Mouse (Mus musculus) layer of hippocampus, postnatal 36 days (tissue): Measurements from ENCODE around the gene Pskh1. TPM values are rescaled to one million over a fixed set of nuclear protein-coding genes. Genes with fewer than 3 reads are reported as not detected.
A peak's percentile ranks its signal among the peaks of the same experiment; 100 is the strongest.

ENCODE experiments used
- DNase-seq, 2 experiments: peaks; one replicate each; pipeline ENCODE4 v3.0.0; 2022
- total RNA-seq, 2 experiments: library from RNA; stranded (reverse); gene quantifications; 2 replicates each; pipeline ENCODE4 v1.2.3; 2021

The Pskh1 gene
- total RNA-seq, 2 experiments from 2014 or later, result 7.7 to 8.3 TPM

DNA sequence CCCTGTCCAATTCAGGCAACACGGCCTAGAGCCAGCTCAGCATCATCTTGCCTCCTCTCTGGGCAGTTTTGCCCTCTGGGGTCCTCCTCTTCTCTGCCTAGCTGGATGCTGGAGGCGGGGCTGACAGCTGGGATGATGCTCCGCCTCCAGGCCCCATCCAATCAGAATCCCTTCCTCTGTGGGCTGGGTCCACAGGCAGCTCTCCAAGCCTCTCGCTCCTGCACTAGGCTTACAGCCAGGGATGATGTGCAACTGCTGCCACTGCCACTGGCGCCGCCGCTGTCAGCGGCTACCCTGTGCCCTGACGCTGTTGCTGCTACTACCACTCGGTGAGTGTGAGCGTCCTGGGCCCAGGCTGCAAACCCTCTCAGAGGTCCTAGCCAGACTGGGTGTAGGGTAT, 6.9 kb upstream of the Pskh1 start, which contains the start of gene Nrn1l:
Gene Nrn1l, plus strand, starts transcription at position 229 of the 400 bp plus-strand sequence.
- peak; percentile 69 to 76 for DNase-seq

DNA sequence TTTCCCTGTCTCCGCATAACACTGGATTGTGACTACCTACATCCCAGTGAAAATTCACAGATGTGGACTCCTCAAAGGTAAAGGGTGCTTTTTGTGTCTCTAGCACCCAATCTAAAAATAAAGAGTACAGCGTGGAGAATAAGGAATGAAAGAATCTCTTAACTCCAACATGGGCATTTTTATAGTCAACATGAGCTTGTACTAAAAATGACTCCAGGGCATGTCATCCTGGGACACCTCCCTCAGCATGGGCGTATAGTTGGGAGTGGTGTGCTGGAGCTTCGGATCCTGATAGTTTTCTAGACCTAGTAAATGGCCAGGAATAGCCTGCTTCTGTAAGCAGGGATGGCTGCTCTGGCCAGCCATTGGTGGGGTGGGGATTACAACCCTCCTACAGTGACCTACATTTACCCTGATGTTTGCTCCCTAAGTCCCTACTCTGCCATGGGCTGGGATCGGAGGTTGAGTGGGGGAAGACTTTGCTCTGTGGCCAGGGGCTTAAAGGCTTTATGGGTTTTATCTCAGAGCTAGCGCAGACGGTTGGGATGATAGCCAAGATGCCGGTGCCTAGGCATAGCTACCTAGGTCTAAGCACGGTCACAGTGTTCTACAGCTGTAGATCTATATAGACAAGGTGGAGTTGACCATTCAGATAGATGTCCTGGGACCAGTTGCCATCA, 2.3 kb upstream of the Pskh1 start:
- no peak for DNase-seq

DNA sequence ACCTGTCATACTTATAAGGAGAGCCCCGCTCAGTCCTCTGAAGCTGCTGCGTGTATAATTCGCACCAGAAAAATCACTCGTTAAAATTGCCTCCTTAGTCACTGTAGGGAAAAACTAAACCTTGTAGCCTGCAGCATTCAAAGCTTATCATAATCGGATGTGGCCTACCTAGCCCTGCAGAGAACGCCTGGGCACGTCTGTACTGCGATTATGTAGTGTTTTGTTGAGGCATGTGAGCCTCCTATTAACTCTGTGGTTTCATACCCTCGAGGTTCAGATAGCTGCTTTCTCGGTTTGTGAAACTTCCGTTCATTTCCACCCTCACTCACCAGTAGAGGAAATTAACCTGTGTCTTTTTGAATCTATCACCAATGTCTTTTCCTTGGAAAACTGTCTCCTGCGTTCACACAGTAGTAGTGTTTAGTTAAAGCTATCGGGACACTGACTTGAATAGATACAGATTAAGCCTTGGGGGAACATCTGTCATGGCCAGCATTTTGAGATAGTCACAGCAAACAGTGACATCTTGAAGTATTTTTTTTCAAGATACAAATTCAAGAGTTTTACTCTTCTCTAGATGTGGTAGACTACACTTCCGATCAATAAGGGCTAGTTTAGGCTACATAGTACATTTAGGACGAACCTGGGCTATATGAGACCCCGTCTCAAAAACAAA, 838 bp downstream of the Pskh1 start:
- DNase-seq, result no peak

DNA sequence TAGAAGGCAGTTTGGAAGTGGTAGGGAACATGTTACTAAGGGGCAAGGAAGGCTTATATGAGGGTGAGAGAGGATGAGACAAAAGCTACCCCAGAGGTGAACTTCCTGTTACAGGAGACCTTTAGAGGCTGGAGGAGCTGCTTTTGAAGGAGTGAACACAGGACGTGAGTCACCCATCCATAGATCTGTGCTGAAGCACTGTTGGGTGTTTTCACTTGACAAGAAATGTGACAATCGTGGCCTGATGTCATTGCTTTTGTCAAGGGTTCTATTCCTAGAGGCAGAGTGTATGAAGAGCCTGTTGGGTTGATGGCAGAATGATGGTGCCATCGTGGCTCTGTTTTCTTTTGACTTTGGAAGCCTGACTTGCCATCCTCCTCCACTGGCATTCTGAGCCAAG, 19.1 kb downstream of the Pskh1 start:
- DNase-seq, result no peak

DNA sequence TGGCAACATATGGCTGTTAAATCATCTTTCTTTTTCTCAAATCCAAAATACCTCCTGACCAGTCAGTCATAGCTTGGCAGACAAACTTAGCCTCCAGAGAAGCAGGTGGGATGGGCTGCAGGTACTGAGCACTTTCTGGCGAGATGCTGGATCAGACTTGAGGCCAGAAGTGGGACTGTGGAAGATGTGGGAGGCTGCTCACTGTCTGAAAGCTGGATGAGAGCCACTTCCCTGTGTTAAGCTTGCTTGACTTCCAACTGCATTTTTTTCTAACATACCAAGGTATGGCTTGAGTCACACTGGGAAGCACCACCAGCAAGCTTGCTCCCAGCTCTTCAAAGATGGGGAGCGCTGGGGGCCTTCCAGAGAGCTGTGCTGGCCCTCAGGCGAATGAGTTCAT, 24.9 kb downstream of the Pskh1 start:
- DNase-seq, result no peak

DNA sequence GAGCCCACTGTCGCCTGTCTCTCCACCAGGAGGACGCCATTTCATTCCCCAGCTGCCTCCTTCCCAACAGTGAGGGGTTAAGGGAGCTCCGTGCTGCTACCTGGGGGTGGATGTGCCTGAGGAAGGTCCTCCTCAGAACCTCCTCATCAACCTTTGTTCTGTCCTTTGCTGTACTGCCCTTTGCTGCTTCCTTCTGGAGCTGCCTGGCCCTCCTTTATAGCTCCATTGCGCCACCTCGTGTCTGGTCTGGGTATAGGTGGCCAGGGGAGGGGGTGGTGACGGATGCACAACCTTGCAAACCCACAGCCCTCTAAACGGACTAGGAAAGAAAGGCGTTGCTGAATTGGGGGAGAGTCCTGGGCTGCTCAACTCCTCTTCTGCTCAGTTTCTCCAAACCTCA, 30.4 kb downstream of the Pskh1 start:
- DNase-seq, result peak; percentile 82 to 86

DNA sequence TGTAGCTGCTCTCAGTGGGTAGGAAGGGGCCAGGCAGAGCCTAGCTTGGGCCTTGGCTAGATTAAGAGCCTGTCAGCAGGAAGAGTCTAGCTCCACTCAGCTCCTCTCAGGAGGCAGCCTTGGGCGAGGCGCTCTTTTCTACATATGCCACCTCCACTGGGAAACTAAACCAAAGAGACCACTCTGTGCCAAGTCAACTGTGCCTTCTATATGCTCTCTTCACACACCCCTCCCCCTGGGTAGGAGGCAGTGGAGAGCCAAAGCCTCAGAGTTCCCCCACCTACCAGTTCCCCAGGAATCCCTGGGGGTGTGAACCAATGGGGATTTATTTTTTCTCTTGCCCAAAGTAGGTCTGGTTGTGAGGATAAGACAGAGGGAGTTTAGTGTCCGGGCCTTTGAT, 31.0 kb downstream of the Pskh1 start:
- DNase-seq, result no peak

DNA sequence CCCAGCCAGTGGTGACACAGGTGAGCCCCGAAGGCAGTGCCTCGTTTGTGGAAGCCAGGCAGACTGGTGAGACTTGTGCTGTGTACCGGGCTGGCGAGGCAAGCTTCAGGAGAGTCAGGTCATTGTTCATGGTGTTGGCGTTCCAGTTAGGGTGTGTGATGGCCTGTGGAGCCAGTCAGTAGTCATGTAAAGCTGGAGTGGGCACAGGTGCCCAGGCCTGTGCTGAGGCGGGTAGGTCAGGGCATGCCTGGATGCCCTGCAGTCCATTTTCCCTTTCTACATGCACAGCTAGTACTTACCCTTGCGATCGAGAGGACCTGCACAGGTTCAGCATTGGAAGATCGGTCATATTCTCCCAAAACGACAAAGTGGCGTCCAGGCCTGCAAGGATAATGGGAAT, 32.3 kb downstream of the Pskh1 start:
- DNase-seq, result no peak

DNA sequence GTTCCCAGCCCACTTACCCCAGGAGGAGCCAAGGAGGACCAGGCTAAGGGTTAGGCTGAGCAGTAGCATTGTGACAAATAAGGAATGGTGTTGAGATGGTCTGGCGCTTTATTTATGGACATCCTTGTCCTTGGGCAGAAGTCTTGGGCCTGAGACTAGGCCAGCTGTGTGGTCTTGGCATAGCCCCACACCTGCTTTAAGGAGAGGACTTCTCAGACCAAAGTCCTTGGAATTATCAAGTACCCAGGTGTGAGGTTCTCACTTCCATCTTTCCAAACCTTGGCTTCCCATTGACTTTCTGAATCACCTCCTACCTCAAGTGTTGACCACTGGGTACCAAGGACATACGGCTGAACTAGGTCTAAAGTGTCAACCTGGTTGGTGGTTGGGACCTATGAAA, 33.5 kb downstream of the Pskh1 start, which contains the start of gene Ctrl:
Gene Ctrl, minus strand, starts transcription at position 101 of the 400 bp plus-strand sequence.
- no peak for DNase-seq

DNA sequence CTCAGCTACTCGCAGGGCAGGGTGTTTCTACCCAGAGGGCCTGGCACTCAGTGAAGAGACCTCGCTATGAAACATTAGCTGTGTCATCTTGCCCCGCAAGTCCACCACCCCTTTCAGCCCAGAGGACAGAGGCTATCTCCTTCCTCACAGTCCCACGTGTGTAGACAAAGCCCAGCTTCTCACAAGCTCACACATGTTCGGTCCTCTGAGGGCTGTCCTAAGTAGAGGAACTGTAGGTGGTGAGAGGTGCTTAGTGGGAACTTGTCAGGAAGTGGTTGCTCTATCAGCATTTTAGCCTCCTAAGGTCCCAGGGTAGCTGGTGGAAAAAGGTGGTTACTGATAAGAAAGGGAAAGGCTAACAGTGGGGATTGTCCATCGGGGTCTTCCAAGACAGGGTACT, 34.9 kb downstream of the Pskh1 start:
- DNase-seq, result no peak

DNA sequence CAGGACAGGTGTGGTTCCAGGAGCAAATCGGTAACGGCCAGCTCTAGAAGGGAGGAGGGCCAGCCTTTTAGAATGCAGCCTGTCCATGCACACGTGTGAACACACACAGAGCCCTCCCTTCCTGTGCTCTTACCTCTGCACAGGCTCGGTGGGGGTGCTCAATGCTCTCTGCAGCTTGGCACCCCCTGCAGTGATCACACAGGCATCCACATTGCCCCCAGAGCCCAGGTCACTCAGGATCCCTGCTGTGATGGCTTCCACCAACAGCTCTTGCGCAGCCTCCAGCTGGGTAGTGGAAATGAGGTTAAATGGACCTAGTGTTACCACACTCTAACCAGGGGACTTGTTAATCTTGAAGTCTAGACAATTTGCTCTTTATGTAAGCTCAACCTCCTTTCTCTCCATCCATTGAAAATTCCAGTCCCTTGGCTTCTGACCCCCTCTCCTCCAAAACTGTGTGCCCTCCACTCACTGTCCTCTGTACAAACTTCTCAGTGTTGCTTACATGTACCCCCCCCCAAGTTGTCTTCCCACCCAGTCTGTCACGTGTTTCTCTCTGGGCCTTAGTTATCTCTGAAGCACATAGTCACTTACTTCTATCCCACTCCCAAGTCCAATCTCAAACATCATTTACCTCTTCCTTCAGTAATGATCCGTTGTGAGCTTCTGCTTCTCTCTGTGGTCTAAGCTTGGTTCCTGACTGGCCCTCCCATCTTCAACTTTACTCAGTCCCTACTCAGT, 35.8 kb downstream of the Pskh1 start:
- no peak for DNase-seq

DNA sequence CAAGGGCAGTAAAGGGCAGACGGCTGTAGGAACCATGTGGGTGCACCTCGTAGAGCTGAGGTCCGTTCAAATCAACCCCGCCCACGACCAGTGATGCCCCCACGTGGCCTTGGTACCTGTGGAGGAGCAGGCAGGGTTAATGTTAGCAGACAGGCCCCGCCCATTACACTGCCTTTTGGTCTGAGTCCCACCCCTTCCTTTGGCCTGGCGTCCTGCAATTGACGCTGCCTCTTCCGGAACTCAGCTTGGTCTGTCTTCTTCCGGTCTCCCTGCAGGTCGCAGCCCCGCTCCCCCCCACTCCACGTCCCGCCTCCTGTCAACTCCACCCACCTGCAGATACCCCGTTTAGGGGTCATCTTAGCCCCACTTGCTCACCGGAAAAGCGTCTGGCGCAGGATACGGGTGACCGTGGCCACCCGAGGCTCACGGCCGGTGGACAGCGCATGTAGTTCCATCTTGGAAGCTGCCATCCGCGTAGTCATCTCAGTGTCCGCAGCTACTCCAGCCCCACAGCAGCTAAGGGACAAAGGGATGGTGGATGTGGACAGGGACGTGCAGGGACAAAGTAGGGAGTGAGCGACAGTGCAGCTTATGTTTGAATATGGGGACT, 36.7 kb downstream of the Pskh1 start:
- DNase-seq, result peak; percentile 86 to 87

DNA sequence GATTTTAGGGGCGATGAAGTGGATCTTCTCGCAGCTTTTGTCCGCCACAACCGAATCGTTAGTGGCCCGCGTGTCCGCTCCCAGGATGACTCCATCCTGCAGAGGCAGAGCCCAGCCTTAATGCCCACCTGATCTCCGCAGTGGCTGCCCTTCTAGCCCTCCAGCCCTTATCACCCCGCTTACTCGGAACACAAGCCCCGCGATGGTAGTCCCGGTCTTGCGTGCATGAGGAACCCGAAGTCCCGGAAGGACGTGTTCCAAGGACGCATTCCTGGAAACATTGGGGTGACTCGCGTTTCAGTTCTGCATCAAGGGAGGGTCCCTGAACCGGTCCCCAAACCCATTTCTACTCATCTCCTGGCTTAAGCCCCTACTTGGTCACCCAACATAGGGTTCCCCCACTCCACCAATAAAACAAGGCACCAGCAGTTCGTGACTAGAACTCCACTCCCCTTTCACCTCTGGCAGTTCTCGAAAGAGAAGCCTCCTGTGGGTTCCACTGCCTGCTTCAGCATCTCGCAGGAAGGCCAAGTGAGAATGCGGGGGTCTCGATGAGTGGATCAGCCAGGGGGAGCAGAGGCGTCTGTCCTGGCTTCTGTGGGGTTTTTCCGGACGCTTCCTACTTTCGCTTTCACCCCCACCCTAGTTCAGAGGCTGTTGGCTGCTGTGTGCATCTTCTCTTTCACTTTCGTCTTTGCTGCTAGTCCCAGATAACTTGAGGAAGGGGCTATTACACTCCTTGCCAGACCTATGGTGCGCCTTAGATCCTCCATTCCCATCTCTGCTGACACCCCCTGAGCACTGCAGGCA, 37.5 kb downstream of the Pskh1 start:
- peak; percentile 37 to 58 for DNase-seq

DNA sequence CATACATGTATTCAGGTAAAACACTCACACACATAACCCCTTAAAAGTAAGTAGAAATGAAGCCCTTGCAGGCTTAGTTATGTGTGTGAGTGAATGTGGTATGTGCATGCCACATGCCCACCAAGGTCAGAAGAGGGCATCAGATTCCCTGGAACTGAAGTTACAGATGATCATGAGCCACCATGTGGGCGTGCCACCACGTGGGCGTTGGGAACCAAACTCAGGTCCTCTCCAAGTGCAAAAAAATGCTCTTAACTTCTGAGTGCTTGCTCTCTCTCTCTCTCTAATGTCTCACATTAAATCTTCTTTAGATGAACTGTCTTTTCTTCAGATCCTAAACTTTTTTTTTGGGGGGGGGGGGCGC, 38.0 kb downstream of the Pskh1 start, which contains the start of gene Psmb10:
Gene Psmb10, minus strand, starts transcription at position 139 of the 364 bp plus-strand sequence.
- no peak for DNase-seq

DNA sequence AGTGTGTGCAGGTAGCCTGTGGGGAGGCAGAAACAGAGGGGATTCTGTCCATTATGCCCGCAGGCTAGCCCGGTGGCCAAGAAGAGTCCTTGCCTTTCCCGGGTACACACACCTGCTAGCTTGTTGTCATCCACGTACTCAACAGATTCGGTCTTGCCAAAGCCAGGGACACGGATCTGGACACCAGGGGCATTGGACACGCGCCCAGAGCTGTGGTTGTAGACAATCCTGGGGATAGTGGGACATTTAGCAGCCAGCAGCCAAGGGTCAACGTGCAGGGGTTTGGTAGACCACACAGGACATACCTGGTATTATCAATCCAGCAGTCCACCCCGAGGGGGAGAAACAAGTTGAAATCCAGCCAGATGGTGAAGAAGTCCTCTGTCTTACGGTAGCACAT, 41.8 kb downstream of the Pskh1 start:
- no peak for DNase-seq

DNA sequence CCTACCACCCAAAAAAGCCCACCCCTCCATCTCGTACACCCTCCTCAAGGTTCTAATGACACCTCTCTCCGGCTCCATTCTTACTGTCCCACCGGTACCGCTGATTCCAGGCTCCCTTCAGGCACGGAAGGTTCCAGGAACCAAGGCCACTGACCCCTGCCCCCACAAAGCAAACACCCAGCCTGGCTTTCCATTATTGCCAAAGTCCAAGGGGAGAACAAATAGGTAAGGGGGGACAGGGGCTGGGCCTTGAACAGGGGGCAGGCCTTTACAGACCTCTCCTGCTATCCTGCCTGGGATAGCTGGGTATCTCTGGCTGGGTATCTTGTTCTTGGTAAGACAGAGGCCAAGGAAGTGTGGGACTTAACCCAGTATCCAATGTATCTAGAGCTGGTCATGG, 42.3 kb downstream of the Pskh1 start:
- DNase-seq, result no peak

DNA sequence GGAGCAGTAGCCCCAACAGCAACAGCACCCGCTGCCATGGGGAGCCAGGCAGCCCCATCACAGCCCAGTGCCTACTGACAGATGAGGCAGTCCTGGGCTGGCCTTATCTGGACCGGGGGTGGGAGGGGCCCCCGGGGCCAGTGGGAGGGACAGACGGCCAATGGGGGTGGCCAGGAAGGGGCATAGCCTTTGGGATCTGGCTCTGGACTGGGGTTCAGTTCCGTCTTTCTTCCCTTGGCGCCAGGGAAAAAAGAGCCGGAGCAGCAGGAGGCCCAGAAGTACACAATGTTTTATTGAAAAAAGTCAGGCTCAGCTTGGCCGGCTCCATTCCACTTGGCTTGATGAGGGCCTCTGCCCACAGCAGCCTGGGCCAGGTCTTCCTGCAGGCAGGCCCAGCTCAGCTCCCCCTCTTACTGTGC, 43.1 kb downstream of the Pskh1 start, which contains the start of gene Lcat:
Gene Lcat, minus strand, starts transcription at position 62 of the 419 bp plus-strand sequence.
- DNase-seq, result peak; percentile 57 to 64

DNA sequence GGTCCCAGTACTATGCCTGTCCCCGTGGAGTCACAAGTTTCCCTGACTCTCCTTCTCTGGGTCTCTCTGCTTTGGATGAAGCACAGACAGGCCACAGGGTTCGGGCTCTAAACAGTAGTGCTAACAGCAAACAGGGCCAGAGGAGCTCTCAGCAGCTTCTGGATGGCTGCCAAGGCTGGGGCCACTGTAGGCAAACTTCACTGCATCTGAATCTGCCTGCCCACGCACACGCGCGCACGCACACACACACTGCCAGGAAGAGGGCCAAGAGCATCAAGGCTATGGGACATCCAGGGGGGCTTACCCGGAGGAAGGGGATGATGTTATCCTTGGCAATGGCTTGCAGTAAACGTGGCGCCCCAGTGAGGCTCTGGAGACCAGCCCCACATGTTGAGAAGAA, 49.1 kb downstream of the Pskh1 start:
- DNase-seq, result peak; percentile 43 to 44

DNA sequence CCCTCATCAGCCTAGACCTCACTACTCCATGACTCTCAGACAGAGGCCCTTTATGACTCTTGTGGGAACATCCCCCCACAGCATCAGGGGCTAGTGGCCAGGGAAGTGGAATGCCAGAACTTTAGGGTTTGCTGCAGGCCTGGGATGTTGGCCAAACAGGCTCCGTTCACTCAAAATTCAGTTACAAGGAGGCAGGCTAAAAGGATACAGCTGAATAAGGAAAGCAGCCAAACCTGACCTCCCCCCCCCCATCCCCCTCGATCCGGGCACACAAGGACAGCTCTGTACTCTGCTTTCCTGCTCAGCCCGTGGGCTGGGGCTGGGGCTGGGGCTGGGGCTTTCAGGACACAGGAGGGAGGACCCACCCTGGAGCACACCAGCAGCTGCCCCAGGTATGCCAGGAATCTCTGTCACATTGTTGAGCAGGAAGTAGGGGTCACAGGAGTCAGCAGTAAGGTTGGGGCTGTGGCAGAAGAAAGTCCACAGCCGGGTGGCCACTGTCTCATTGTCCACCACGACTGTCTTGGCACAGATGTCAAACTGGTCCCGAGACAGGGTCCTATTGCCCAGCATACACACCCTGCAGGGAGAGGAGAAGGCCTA, 50.9 kb downstream of the Pskh1 start:
- DNase-seq, result peak; percentile 61 to 62

DNA sequence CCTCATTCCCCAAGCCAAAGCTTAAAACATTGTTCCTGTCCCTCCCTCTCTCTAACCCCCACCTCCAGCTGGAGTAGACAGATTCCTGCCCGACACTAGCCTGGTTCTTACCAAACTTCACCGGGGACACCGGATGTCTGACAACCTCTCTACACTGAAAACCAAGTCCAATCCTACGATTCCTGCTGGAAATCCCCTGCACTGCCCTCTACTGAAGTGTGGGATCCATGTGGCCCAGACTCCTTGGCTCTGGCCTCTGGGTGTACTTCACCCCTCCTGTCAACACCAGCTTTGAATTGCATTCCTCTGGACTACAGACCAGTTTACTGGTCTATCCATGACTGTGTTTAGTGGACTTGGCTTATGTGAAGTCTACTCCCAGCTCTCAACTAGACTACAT, 56.3 kb downstream of the Pskh1 start:
- DNase-seq, result no peak

DNA sequence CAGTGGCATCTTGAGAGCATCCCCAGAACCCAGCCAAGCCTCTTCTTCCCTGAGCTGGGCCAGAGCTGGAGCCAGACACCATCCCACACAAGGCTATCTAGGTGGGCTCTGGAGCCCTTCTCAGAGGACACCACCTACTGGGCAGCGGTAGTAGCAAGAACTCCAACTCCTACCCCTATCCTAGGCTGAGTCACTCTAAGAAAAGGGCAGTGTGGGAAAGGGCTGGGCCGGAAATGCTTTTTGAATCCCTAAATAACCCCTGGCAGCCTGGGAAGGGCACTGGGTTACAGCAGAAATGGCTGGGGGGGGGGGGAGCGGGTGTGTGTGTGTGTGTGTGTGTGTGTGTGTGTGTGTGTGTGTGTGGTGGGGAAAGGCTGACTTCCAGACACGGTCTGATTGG, 57.6 kb downstream of the Pskh1 start:
- DNase-seq, result no peak

DNA sequence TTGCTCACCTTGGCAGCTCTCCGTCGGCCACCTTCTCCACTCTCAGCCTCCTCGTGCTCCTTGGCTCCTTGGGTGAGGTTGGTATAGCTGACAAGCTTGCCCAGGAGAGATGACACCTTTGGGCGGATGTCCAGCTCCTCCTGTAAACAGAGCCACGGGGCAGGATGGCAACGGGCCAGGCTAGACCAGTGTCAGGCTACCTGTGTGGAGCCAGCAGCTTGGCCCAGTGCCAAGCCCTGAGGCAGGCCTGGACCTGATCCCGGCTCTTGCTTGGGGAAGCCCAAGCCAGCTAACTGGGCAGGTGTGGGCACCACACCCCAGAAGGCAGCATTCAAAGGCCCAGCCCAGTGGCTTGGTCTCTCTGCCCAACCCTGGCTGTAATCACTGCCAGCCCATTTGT, 59.1 kb downstream of the Pskh1 start:
- DNase-seq, result no peak
